Mouse (Mus musculus) adrenal gland, postnatal 10 days (tissue): Measurements from ENCODE around the gene Alkbh3. TPM values are rescaled to one million over a fixed set of nuclear protein-coding genes. Genes with fewer than 3 reads are reported as not detected.
A peak's percentile ranks its signal among the peaks of the same experiment; 100 is the strongest.

ENCODE experiments used
- DNase-seq: peaks from one replicate; pipeline ENCODE4 v3.0.0; 2021; ENCODE audit warnings: mixed read lengths
- total RNA-seq, 2 experiments: library from RNA; stranded (reverse); gene quantifications; 2 replicates each; pipeline ENCODE4 v1.2.3; 2021

Alkbh3 gene
- total RNA-seq, 2 experiments from 2014 or later: 57.2 to 67.8 TPM

DNA sequence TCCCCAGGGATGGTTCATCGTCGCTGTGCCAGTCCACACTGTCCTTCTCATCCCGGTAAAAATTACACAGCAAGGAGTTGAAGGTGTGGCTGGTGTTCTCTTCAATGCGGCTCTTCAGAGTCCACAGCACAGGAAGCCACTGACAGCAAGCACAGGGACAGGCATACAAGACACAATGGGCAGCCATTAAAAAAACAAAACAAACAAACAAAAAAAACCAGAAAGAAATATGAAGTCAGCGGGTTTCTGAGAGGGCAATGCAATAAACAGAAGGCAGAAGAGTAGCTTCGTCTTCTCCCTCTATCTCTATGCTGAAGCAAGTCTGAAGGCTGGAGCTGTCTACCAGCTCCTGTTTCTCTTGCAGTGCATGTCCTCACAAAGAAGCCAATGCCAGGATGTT is 14.4 kb downstream of the Alkbh3 start, which contains the start of gene Gm27027:
TSS of gene Gm27027 (minus strand) at position 101 of the 400 bp plus-strand sequence.
- no peak for DNase-seq

- no peak for DNase-seq
These were observed 17.8 kb downstream of the Alkbh3 start for GRCm38 (mm10) chr2:93992810-93993209.

DNA sequence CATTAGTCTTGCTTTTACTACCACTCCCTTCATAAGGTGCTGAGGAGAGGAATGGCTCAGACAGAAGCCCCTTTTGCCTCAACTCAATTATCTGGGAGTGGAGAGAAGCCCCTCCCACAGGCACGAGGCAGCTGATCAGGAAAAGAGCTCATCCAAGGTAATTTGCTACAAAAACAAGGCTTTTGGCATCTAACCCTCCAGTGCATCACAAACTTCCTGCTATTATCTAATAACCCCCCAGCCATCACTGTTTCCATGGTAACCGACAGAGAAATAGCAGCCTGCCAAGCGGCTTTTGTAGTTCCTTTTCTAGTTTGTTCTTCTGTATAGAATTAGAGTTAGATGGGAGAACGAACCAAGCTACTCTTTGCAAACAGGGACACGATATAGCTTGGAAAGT is 18.3 kb downstream of the Alkbh3 start:
- DNase-seq: peak; percentile 32

DNA sequence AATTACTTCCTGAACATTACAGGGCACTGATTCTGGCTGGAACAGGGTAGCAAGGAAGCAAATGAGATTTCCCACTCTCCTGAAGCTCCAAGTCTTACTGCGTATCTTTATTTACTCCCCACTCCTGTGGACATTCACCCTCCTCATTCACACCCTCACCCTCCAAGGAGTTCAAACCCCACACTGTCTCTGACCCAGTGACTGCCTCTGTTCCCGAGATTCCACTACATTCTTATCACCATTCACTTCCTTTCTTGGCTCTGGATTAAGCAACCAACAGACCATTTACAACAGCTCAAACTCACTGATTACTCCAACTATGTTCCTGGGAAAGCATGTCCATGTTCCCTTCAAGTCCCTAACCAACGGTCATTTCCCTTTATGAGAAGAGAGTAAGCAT is 19.3 kb downstream of the Alkbh3 start:
- DNase-seq: no peak

DNA sequence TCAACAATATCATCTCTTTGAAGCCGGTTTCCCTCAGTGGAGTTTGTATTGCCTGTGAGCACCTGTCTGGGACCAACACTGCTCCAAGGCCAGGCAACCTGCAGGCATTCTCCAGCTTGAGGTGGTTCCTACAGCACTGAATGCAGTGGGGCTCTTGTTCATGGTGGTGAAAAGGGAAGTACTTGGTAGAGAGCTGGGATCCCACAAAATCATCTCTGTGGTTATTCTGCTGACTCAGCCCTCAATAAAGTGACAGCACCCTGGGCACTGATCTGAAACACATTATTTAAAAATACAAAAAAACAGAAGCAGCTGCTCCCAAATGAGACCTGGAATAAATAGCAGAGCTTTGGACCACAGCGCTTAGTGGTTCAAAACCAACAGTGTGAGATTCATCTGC is 22.2 kb downstream of the Alkbh3 start:
- DNase-seq: no peak

GRCm38 (mm10) chr2:93982457-93983235 is 28.0 kb downstream of the Alkbh3 start:
- DNase-seq: no peak

GRCm38 (mm10) chr2:93979249-93980120 is 31.1 kb downstream of the Alkbh3 start:
- DNase-seq: peak; percentile 68

DNA sequence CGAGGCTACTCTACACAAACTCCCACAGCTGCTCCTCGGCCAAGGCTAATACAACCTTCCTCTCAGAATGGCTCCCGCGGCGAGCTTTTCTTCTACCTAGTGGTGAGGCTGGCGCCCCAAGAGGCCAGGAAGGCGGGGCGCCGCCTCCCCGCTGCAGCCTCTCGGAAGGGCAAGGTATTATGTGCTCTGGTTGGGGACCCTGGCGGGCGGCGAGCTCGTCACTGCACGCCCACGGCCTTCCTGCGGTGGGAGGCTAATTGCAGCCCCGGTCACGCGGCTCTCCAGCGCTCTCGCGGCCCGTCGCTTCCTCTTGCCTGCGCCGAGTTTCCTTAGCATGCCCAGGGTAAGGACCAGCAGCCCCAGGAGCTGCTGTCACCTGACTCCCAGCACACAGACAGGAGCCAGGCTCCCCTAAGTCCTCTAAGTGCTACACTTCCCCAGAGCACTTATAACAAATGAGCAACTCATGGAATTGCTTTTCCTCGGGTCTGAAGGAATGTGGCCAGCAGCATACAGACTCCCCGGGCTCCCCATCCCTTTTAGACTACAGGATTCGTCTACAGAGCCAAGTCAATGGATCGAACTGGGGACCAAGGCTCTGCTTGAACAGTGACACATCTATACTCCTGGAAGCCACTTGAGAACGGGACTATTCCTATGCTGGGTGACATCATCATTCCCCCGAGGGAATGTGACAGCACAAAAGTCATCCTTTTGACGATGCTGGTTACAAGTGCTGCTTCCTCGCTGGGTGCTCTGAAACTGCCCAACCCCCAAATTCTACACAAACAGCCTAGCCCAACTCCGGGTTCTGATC is 34.0 kb downstream of the Alkbh3 start:
- peak; percentile 66 for DNase-seq

DNA sequence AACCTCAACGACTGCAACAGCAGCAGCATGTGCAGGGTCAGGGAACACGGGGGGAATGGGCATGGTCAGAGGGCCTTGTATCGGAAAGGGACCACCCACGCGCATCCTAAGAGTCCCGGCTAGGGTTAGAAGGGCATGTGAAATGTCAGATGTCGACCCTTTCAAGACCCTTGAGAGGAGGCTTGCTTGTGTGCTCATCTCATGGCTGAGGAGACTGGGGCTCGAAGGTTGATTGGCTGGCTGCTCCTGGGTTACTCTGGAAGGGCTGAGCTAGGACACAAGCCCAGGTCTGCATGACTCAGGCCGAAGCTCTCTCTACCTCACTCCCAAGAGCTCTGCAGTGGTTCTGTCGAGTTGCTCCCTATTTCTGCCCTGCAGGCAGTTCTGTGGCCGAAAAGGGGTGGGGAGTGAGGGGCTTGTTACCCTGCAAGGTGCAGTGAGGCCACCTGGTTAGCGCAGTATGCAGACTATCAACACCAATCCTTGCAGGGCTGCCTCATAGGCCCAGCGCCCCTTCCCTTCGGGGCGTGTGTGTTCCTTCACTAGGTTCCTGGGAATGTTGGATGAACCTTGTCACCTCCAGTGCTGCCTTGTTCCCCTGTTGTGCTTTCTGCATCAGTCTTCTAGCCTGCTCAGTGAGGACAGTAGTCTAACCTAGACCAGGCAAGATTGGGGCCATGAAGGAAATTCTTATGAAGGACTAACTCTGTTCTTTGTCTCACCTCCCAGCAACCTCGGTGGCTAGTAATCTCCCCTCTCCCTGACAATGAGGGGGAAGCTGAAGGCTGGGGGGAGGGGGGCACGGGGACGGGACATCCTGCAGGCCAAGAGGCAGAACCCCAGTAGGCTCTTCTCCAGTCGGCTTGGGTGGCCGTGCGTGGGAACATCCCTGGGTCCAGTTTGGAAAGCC is 34.8 kb downstream of the Alkbh3 start:
- peak; percentile 10 for DNase-seq

GRCm38 (mm10) chr2:93975041-93975440 is 35.6 kb downstream of the Alkbh3 start:
- DNase-seq: no peak

- DNase-seq: no peak
These were observed 39.0 kb downstream of the Alkbh3 start for GRCm38 (mm10) chr2:93971647-93972046.

GRCm38 (mm10) chr2:93964494-93965160 is 46.0 kb downstream of the Alkbh3 start:
- no peak for DNase-seq

- no peak for DNase-seq
These were observed 46.8 kb downstream of the Alkbh3 start for GRCm38 (mm10) chr2:93963802-93964201.

- DNase-seq: peak; percentile 14
These were observed 48.9 kb downstream of the Alkbh3 start for GRCm38 (mm10) chr2:93961716-93962115.

DNA sequence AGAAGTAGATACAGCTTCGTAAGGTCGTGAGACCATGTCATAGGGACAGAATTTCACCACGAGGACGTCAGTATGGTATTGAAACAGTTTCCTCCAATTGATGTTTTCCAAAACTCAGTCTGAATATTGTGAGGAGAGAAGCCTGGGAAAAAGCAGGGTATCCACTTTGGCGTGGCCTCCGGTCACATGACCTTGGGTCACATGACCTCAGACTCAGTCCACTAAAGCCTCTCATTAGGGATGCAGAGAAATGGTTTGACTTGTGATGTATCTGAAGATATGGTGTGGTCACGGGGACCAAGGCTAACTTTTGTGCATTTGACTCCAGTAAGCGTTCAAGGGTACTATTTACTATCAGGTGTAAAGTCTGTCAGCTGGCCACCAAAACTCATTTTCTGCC is 51.3 kb downstream of the Alkbh3 start:
- no peak for DNase-seq

GRCm38 (mm10) chr2:93958216-93958615 is 52.4 kb downstream of the Alkbh3 start:
- DNase-seq: no peak

GRCm38 (mm10) chr2:93957785-93958175 is 52.8 kb downstream of the Alkbh3 start:
- DNase-seq: no peak

- peak; percentile 87 for DNase-seq
These were observed 53.5 kb downstream of the Alkbh3 start, which contains the start of gene Gm13889 for GRCm38 (mm10) chr2:93956908-93957784. Gene Gm13889, minus strand, starts transcription at chr2:93957201.

DNA sequence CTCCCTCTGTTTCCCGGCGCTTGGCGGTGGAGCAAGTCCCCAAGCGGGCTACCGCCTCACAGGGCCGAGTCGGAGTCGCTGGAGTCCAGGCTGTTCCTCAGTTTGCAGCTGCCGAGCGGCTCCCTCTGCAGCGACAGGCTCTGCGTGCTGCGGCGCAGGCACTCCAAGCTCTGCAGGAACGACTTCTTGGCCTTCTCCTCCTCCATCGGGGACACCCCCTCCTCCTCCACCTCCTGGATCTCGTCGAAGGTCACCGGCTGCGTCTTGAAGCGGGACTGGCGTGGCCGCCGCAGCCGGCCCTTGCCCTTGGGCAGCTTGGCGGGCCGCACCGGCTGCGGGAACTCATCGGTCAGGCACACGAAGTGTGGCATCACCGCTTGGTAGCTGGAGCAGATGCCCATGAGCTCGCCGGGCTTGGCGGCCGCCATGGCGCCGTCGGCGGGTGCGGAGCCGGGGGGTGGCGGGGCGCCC is 54.2 kb downstream of the Alkbh3 start:
- peak; percentile 68 for DNase-seq
